Mouse (Mus musculus) CH12.LX (cell line): ENCODE data around the gene Mad1l1. TPM values are rescaled to one million over a fixed set of nuclear protein-coding genes. Genes with fewer than 3 reads are reported as not detected.

ENCODE experiments used
- DNase-seq: peaks from one replicate; pipeline ENCODE4 v3.0.0-alpha.2; 2013; ENCODE audit errors: extremely low read depth
- H3K27ac ChIP-seq: 2 replicates; pipeline ENCODE4 v1.5.1; 2012; ENCODE audit warnings: low read depth, mild to moderate bottlenecking, control low read depth, moderate library complexity; ENCODE audit not compliant: insufficient read depth
- H3K27me3 ChIP-seq: replicated peaks from 2 replicates; pipeline ENCODE3; 2012; ENCODE audit warnings: inconsistent platforms
- H3K36me3 ChIP-seq, 2 experiments: replicated peaks in 1 of 2; 2 replicates each; pipeline versions ENCODE3 to v1.6.1; 2012; ENCODE audit warnings: inconsistent platforms in 1 of 2, low read length in 1 of 2, mild to moderate bottlenecking in 1 of 2, mixed read lengths in 1 of 2, moderate library complexity in 1 of 2; ENCODE audit not compliant: control insufficient read depth in 1 of 2, insufficient read depth in 1 of 2
- H3K4me1 ChIP-seq, 2 experiments: 2 replicates each; pipeline ENCODE4 v1.6.1; 2012; ENCODE audit warnings: inconsistent platforms in 1 of 2, moderate library complexity in 1 of 2; ENCODE audit not compliant: insufficient read depth in 2 of 2, control insufficient read depth in 1 of 2
- H3K4me2 ChIP-seq: 2 replicates; pipeline ENCODE4 v1.6.1; 2012; ENCODE audit warnings: low read depth, mild to moderate bottlenecking, control low read depth; ENCODE audit not compliant: poor library complexity, insufficient read depth, severe bottlenecking
- H3K4me3 ChIP-seq, 3 experiments: fragments of 150-350 bp in 1 of 3; sonication (generic) in 1 of 3; replicated peaks in 1 of 3; 2 replicates each; pipeline versions ENCODE3 to v1.5.1; 2011 to 2012; ENCODE audit warnings: low read depth in 2 of 3, low read length in 2 of 3, mild to moderate bottlenecking in 2 of 3, moderate library complexity in 2 of 3, control low read depth in 1 of 3, improper control_type of control experiment in 1 of 3, inconsistent platforms in 1 of 3, mixed read lengths in 1 of 3; ENCODE audit not compliant: poor library complexity in 1 of 3
- H3K79me2 ChIP-seq: replicated peaks from 2 replicates; pipeline ENCODE4 v1.6.1; 2012; ENCODE audit warnings: mild to moderate bottlenecking, moderate library complexity; ENCODE audit not compliant: control insufficient read depth, poor library complexity, insufficient read depth, severe bottlenecking; ENCODE audit errors: extremely low read depth
- H3K9ac ChIP-seq: 2 replicates; pipeline ENCODE4 v1.6.1; 2012; ENCODE audit warnings: low read depth, mild to moderate bottlenecking, control low read depth, moderate library complexity; ENCODE audit not compliant: insufficient read depth
- H3K9me3 ChIP-seq: replicated peaks from 2 replicates; pipeline ENCODE3; 2012; ENCODE audit warnings: low read length, inconsistent platforms, mixed read lengths
- BHLHE40 ChIP-seq: IDR thresholded peaks from 2 replicates; pipeline ENCODE4 v1.6.1; 2011; ENCODE audit warnings: mild to moderate bottlenecking, low read depth, low read length, improper control_type of control experiment
- CHD1 ChIP-seq: IDR thresholded peaks from 2 replicates; pipeline ENCODE4 v1.6.1; 2012; ENCODE audit warnings: low read depth, low read length, improper control_type of control experiment, inconsistent platforms
- CHD2 ChIP-seq: IDR thresholded peaks from 2 replicates; pipeline ENCODE4 v1.6.1; 2011; ENCODE audit warnings: low read length, improper control_type of control experiment
- CTCF ChIP-seq, 2 experiments: IDR thresholded peaks in 1 of 2; conservative IDR thresholded peaks in 1 of 2; 2 replicates each; pipeline ENCODE4 v1.5.1; 2011 to 2012; ENCODE audit warnings: low read depth in 2 of 2, low read length in 2 of 2, improper control_type of control experiment in 1 of 2, inconsistent platforms in 1 of 2, mild to moderate bottlenecking in 1 of 2, moderate library complexity in 1 of 2
- E2F4 ChIP-seq: IDR thresholded peaks from 2 replicates; pipeline ENCODE4 v1.6.1; 2011; ENCODE audit warnings: low read depth, low read length, improper control_type of control experiment; ENCODE audit not compliant: insufficient replicate concordance
- ELF1 ChIP-seq: IDR thresholded peaks from 2 replicates; pipeline ENCODE4 v1.6.1; 2014; ENCODE audit warnings: low read depth, mild to moderate bottlenecking, inconsistent platforms, low read length, improper control_type of control experiment
- EP300 ChIP-seq: IDR thresholded peaks from 2 replicates; pipeline ENCODE4 v1.6.1; 2011; ENCODE audit warnings: low read length, improper control_type of control experiment
- GABPA ChIP-seq: IDR thresholded peaks from 2 replicates; pipeline ENCODE4 v1.6.1; 2012; ENCODE audit warnings: low read depth, low read length, improper control_type of control experiment, inconsistent platforms; ENCODE audit not compliant: insufficient replicate concordance
- HCFC1 ChIP-seq: IDR thresholded peaks from 2 replicates; pipeline ENCODE4 v1.6.1; 2012; ENCODE audit warnings: low read depth, mild to moderate bottlenecking, inconsistent platforms, low read length, improper control_type of control experiment
- JUND ChIP-seq: conservative IDR thresholded peaks from 2 replicates; pipeline ENCODE4 v1.6.1; 2011; ENCODE audit warnings: low read depth, low read length, improper control_type of control experiment
- KAT2A ChIP-seq: IDR thresholded peaks from 2 replicates; pipeline ENCODE4 v1.6.1; 2012; ENCODE audit warnings: low read length, improper control_type of control experiment, inconsistent platforms; ENCODE audit not compliant: insufficient replicate concordance
- MAX ChIP-seq: IDR thresholded peaks from 2 replicates; pipeline ENCODE4 v1.6.1; 2011; ENCODE audit warnings: low read length, improper control_type of control experiment
- MEF2A ChIP-seq: IDR thresholded peaks from 2 replicates; pipeline ENCODE4 v1.6.1; 2014; ENCODE audit warnings: low read depth, mild to moderate bottlenecking, inconsistent platforms, low read length, improper control_type of control experiment, borderline replicate concordance
- MXI1 ChIP-seq: IDR thresholded peaks from 2 replicates; pipeline ENCODE4 v1.6.1; 2011; ENCODE audit warnings: mild to moderate bottlenecking, low read depth, low read length, improper control_type of control experiment
- MYC ChIP-seq: IDR thresholded peaks from 2 replicates; pipeline ENCODE4 v1.6.1; 2011; ENCODE audit warnings: low read depth, mild to moderate bottlenecking, improper control_type of control experiment, low read length
- NELFE ChIP-seq: IDR thresholded peaks from 2 replicates; pipeline ENCODE4 v1.6.1; 2011; ENCODE audit warnings: low read depth, low read length, improper control_type of control experiment
- PAX5 ChIP-seq: IDR thresholded peaks from 2 replicates; pipeline ENCODE4 v1.6.1; 2012; ENCODE audit warnings: low read length, inconsistent platforms, mixed read lengths
- POLR2AphosphoS2 ChIP-seq: IDR thresholded peaks from 2 replicates; pipeline ENCODE4 v1.6.1; 2011; ENCODE audit warnings: low read depth, low read length, improper control_type of control experiment
- RCOR1 ChIP-seq: conservative IDR thresholded peaks from 2 replicates; pipeline ENCODE4 v1.6.1; 2012; ENCODE audit warnings: low read depth, mild to moderate bottlenecking, inconsistent platforms, low read length, improper control_type of control experiment
- SIN3A ChIP-seq: IDR thresholded peaks from 2 replicates; pipeline ENCODE4 v1.6.1; 2012; ENCODE audit warnings: low read length, improper control_type of control experiment, inconsistent platforms
- TBP ChIP-seq: conservative IDR thresholded peaks from 2 replicates; pipeline ENCODE4 v1.6.1; 2011; ENCODE audit warnings: low read depth, low read length, improper control_type of control experiment
- UBTF ChIP-seq: IDR thresholded peaks from 2 replicates; pipeline ENCODE4 v1.6.1; 2012; ENCODE audit warnings: low read depth, mild to moderate bottlenecking, inconsistent platforms, low read length, improper control_type of control experiment, moderate library complexity
- USF2 ChIP-seq: conservative IDR thresholded peaks from 2 replicates; pipeline ENCODE4 v1.6.1; 2011; ENCODE audit warnings: low read depth, low read length, improper control_type of control experiment
- ZC3H11A ChIP-seq: IDR thresholded peaks from 2 replicates; pipeline ENCODE4 v1.6.1; 2012; ENCODE audit warnings: low read depth, mild to moderate bottlenecking, inconsistent platforms, low read length, improper control_type of control experiment
- ZKSCAN1 ChIP-seq: IDR thresholded peaks from 2 replicates; pipeline ENCODE4 v1.6.1; 2012; ENCODE audit warnings: low read depth, inconsistent platforms, low read length, improper control_type of control experiment, borderline replicate concordance
- ZNF384 ChIP-seq: IDR thresholded peaks from 2 replicates; pipeline ENCODE4 v1.6.1; 2012; ENCODE audit warnings: low read depth, low read length, improper control_type of control experiment, inconsistent platforms
- dilution Hi-C: fragments of 300-500 bp; cut with MboI; formaldehyde crosslinking; loops from 2 replicates; pipeline ENCODE4 v1.14.3; 2020; ENCODE audit warnings: low sequenced_read_pairs; ENCODE audit not compliant: extremely low pct_unique_long_range_greater_than_20kb, extremely low pct_ligation_motif_present
- in situ Hi-C: fragments of 300-500 bp; cut with MboI; formaldehyde crosslinking; loops from 3 replicates; pipeline ENCODE4 v1.14.3; 2019; ENCODE audit warnings: low sequenced_read_pairs, low pct_ligation_motif_present, low pct_unique_long_range_greater_than_20kb, mixed read lengths
- polyA plus RNA-seq: library from polyadenylated mRNA; unstranded; fragments of >175 nt; gene quantifications from 2 replicates; pipeline ENCODE4 v1.2.1, GENCODE M21; 2012; ENCODE audit warnings: low read depth; ENCODE audit not compliant: insufficient read length
- total RNA-seq, 2 experiments: library from RNA; depleted of rRNA; stranded (reverse); fragments of 300-350 nt in 1 of 2; fragments of >200 nt in 1 of 2; gene quantifications; 2 replicates each; pipeline ENCODE4 v1.2.3; 2012 to 2014

The Mad1l1 gene
- total and polyA plus RNA-seq, 3 experiments = 24.8 to 45.6 (median 28.9) TPM

DNA sequence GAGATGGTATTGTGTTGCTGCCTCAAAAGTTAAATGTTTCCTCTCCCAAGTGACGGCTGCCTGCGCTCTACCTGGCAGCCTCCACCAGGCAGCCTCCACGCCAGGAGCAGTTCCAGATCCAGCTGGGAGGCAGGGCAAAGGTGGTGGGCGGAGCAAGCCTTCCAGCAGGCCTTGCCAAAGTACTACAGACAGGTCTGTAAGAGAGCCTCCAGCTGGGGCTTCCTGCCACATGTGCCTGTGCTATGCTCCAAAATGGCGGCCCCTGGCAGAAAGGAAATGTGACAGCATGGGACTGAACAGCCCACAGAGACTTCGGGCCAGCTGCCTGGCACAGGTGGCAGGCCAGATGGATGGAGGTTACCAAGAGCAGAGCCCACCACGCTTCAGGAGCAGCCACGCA is 39.0 kb downstream of the Mad1l1 start:
- H3K9me3 ChIP-seq = no peaks in the 10 kb centered on the region
- no peak overlapping the region for H3K4me3 ChIP-seq
- TF ChIP-seq KAT2A = no peak
- TF ChIP-seq CHD2 = no peak
- no peak for TF ChIP-seq TBP
- TF ChIP-seq NELFE = no peak
- no peak for TF ChIP-seq EP300
- no peak for TF ChIP-seq USF2
- no peak for TF ChIP-seq ZKSCAN1
- TF ChIP-seq MAX = no peak
- no peak for TF ChIP-seq MEF2A
- TF ChIP-seq UBTF = no peak
- no peak for TF ChIP-seq POLR2AphosphoS2
- no peak for TF ChIP-seq E2F4
- TF ChIP-seq ZNF384 = no peak
- TF ChIP-seq BHLHE40 = no peak
- no peak for TF ChIP-seq PAX5
- no peak for TF ChIP-seq MYC
- no peak for TF ChIP-seq HCFC1
- TF ChIP-seq, all 38 proteins: peak for 0
- Histone ChIP-seq H3K4me2 (no peak overlapping the region), H3K36me3 (peaks cover 13 to 87% of the 10 kb centered on the region in 2 experiments), H3K4me1 (no peaks in the 10 kb centered on the region), H3K79me2 (no peaks in the 10 kb centered on the region), H3K27ac (no peak overlapping the region), H3K27me3 (no peaks in the 10 kb centered on the region), H3K9ac (no peak overlapping the region)
- in situ Hi-C loops = loop anchor here (25.0 kb wide), 1 partner anchor 445 kb away; the partner anchor contains the start of genes Gm26938 and Psmg3
- dilution Hi-C loops = no loop called here
- no peak for DNase-seq

GRCm38 (mm10) chr5:140280205-140280604 is 41.1 kb downstream of the Mad1l1 start:
- dilution Hi-C loops = no loop called here
- H3K4me1 ChIP-seq = no peaks in the 10 kb centered on the region
- TF ChIP-seq RCOR1 = no peak
- no peak for TF ChIP-seq BHLHE40
- no peak for TF ChIP-seq JUND
- no peak for TF ChIP-seq ZC3H11A
- TF ChIP-seq MYC = no peak
- no peak for TF ChIP-seq POLR2AphosphoS2
- no peak for TF ChIP-seq SIN3A
- no peak for TF ChIP-seq MAX
- TF ChIP-seq USF2 = no peak
- TF ChIP-seq TBP = no peak
- no peak for TF ChIP-seq CTCF (conservative IDR thresholded peaks at IDR 0.05 in 1 of 2, IDR thresholded peaks at IDR 0.05 in 1 of 2; ENCODE audit: low read depth in 2 of 2, low read length in 2 of 2)
- TF ChIP-seq MEF2A = no peak
- TF ChIP-seq CHD1 = no peak
- TF ChIP-seq ELF1 = no peak
- TF ChIP-seq GABPA = no peak
- no peak for TF ChIP-seq HCFC1
- TF ChIP-seq UBTF = no peak
- TF ChIP-seq MXI1 = no peak
- TF ChIP-seq, all 38 proteins: peak for 0
- Histone ChIP-seq H3K27ac (no peak overlapping the region), H3K27me3 (no peaks in the 10 kb centered on the region), H3K36me3 (peaks cover 20 to 88% of the 10 kb centered on the region in 2 experiments), H3K4me2 (no peak overlapping the region), H3K79me2 (no peaks in the 10 kb centered on the region), H3K9ac (no peak overlapping the region), H3K4me3 (no peak overlapping the region), H3K9me3 (no peaks in the 10 kb centered on the region)
- no peak for DNase-seq
- in situ Hi-C loops = loop anchor here (25.0 kb wide), 1 partner anchor 443 kb away; the partner anchor contains the start of genes Gm26938 and Psmg3
